Mouse (Mus musculus): ENCODE results near the gene Rce1. TPM values are rescaled to one million over a fixed set of nuclear protein-coding genes. Genes with fewer than 3 reads are reported as not detected.

The Rce1 gene
- total and polyA plus RNA-seq, 3 experiments: 32.9 to 52.1 (median 45.3) TPM

GRCm38 (mm10) chr19:4666815-4667214, 41.4 kb upstream of the Rce1 start:
- in situ Hi-C loops (cut with MboI; ENCODE audit: low pct_ligation_motif_present, low pct_unique_long_range_greater_than_20kb, low sequenced_read_pairs): no loop called here
- TF ChIP-seq RAD21 (IDR thresholded peaks at IDR 0.05; ENCODE audit: low read depth, low read length) (no peak; the same call in none of the 2 replicates), CTCF (conservative IDR thresholded peaks at IDR 0.05 in 1 of 2, IDR thresholded peaks at IDR 0.05 in 1 of 2; ENCODE audit: low read depth in 2 of 2, low read length in 2 of 2) (peak in 1 of 2 experiments; percentile 32; a peak in 1 of 4 replicates), TBP (conservative IDR thresholded peaks at IDR 0.05; ENCODE audit: low read depth, low read length) (no peak), SMC3 (IDR thresholded peaks at IDR 0.05; ENCODE audit: low read depth, low read length) (peak; percentile 26), ETS1 (conservative IDR thresholded peaks at IDR 0.05; ENCODE audit: low read depth, low read length) (no peak), USF1 (IDR thresholded peaks at IDR 0.05; ENCODE audit: low read depth, low read length) (no peak)
- peak; percentile 3 for DNase-seq (ENCODE audit: extremely low read depth)

DNA sequence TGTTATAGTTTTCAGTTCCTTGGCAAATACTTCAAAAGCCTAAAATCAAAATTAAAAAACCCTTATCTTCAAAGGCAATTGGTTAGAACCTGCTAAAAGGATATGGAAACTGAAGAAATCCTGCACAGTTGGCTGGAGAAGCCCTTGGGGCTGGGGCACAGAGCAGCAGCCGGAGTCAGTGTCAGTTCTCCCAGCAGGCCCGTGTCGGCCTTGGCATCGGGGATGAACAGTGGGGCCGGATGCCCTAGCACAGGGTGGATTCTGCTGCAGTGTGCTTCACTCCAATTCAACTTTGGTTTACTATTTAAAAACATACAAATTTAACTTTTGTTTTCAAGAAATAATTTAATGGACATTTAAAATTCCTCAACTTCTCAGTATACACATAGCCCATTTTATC, 32.7 kb upstream of the Rce1 start:
- dilution Hi-C loops (cut with MboI; ENCODE audit: extremely low pct_ligation_motif_present, extremely low pct_unique_long_range_greater_than_20kb, low sequenced_read_pairs) (no loop called here), in situ Hi-C loops (cut with MboI; ENCODE audit: low pct_ligation_motif_present, low pct_unique_long_range_greater_than_20kb, low sequenced_read_pairs) (no loop called here)
- no peak overlapping the region for H3K9ac ChIP-seq (ENCODE audit: insufficient read depth, low read depth)
- no peak overlapping the region for H3K4me2 ChIP-seq (ENCODE audit: insufficient read depth, low read depth, poor library complexity, severe bottlenecking)
- no peak overlapping the region for H3K27ac ChIP-seq (ENCODE audit: insufficient read depth, low read depth)
- peaks cover 0 to 3% of the 10 kb centered on the region in 2 experiments; a peak in 2 of 4 replicates for H3K4me1 ChIP-seq (ENCODE audit: control insufficient read depth in 1 of 2, insufficient read depth in 2 of 2)
- H3K79me2 ChIP-seq (replicated peaks; ENCODE audit: control insufficient read depth, extremely low read depth, insufficient read depth, poor library complexity, severe bottlenecking): no peaks in the 10 kb centered on the region
- TF ChIP-seq GABPA (IDR thresholded peaks at IDR 0.05; ENCODE audit: insufficient replicate concordance, low read depth, low read length) (no peak), SIN3A (IDR thresholded peaks at IDR 0.05; ENCODE audit: low read length) (no peak), MAX (IDR thresholded peaks at IDR 0.05; ENCODE audit: low read length) (no peak), ELF1 (IDR thresholded peaks at IDR 0.05; ENCODE audit: low read depth, low read length) (no peak), BHLHE40 (IDR thresholded peaks at IDR 0.05; ENCODE audit: low read depth, low read length) (no peak), HCFC1 (IDR thresholded peaks at IDR 0.05; ENCODE audit: low read depth, low read length) (no peak), USF1 (IDR thresholded peaks at IDR 0.05; ENCODE audit: low read depth, low read length) (no peak), MYC (IDR thresholded peaks at IDR 0.05; ENCODE audit: low read depth, low read length) (no peak), MXI1 (IDR thresholded peaks at IDR 0.05; ENCODE audit: low read depth, low read length) (no peak), MAFK (IDR thresholded peaks at IDR 0.05; ENCODE audit: insufficient replicate concordance, low read length) (no peak), CTCF (conservative IDR thresholded peaks at IDR 0.05 in 1 of 2, IDR thresholded peaks at IDR 0.05 in 1 of 2; ENCODE audit: low read depth in 2 of 2, low read length in 2 of 2) (no peak), ZC3H11A (IDR thresholded peaks at IDR 0.05; ENCODE audit: low read depth, low read length) (no peak), NRF1 (IDR thresholded peaks at IDR 0.05; ENCODE audit: low read depth, low read length) (no peak), RAD21 (IDR thresholded peaks at IDR 0.05; ENCODE audit: low read depth, low read length) (no peak), E2F4 (IDR thresholded peaks at IDR 0.05; ENCODE audit: insufficient replicate concordance, low read depth, low read length) (no peak), POLR2AphosphoS2 (IDR thresholded peaks at IDR 0.05; ENCODE audit: low read depth, low read length) (no peak)
- peaks cover 2% of the 10 kb centered on the region for H3K27me3 ChIP-seq (replicated peaks)
- H3K36me3 ChIP-seq (replicated peaks in 1 of 2; ENCODE audit: control insufficient read depth in 1 of 2, insufficient read depth in 1 of 2, low read length in 1 of 2): no peaks in the 10 kb centered on the region
- H3K9me3 ChIP-seq (replicated peaks; ENCODE audit: low read length): no peaks in the 10 kb centered on the region
- no peak for DNase-seq (ENCODE audit: extremely low read depth)
- no peak overlapping the region for H3K4me3 ChIP-seq (replicated peaks in 1 of 3; ENCODE audit: low read depth in 2 of 3, low read length in 2 of 3, poor library complexity in 1 of 3)

More at GRCm38 (mm10) chr19:4666815-4667214, 41.4 kb upstream of the Rce1 start:
- Histone ChIP-seq H3K9me3 (replicated peaks; ENCODE audit: low read length) (no peaks in the 10 kb centered on the region), H3K27me3 (replicated peaks) (peaks cover 12% of the 10 kb centered on the region), H3K79me2 (replicated peaks; ENCODE audit: control insufficient read depth, extremely low read depth, insufficient read depth, poor library complexity, severe bottlenecking) (no peaks in the 10 kb centered on the region), H3K4me1 (ENCODE audit: control insufficient read depth in 1 of 2, insufficient read depth in 2 of 2) (no peaks in the 10 kb centered on the region; a peak in 1 of 4 replicates), H3K4me3 (replicated peaks in 1 of 3; ENCODE audit: low read depth in 2 of 3, low read length in 2 of 3, poor library complexity in 1 of 3) (no peak overlapping the region), H3K27ac (ENCODE audit: insufficient read depth, low read depth) (no peak overlapping the region), H3K4me2 (ENCODE audit: insufficient read depth, low read depth, poor library complexity, severe bottlenecking) (no peak overlapping the region), H3K36me3 (replicated peaks in 1 of 2; ENCODE audit: control insufficient read depth in 1 of 2, insufficient read depth in 1 of 2, low read length in 1 of 2) (no peaks in the 10 kb centered on the region), H3K9ac (ENCODE audit: insufficient read depth, low read depth) (no peak overlapping the region)
- dilution Hi-C loops (cut with MboI; ENCODE audit: extremely low pct_ligation_motif_present, extremely low pct_unique_long_range_greater_than_20kb, low sequenced_read_pairs): no loop called here
